Mouse (Mus musculus) limb, embryonic 11.5 days (tissue): ENCODE data around the gene Ccdc9b. TPM values are rescaled to one million over a fixed set of nuclear protein-coding genes. Genes with fewer than 3 reads are reported as not detected.

Experiments
- ATAC-seq: fragments of 200-750 bp; cut with Nextera tagmentation; 2 replicates; pipeline ENCODE4 v1.8.0; 2017; ENCODE audit warnings: low read depth; ENCODE audit not compliant: insufficient number of reproducible peaks, low FRiP score, low TSS enrichment
- DNase-seq: peaks from one replicate; pipeline ENCODE4 v3.0.0-alpha.2; 2015; ENCODE audit warnings: low spot score
- H3K27ac ChIP-seq: fragments of 300-500 bp; sonication (generic); replicated peaks from 2 replicates; pipeline ENCODE4 v1.5.1; 2014; ENCODE audit warnings: low read depth, mild to moderate bottlenecking, low read length
- H3K27me3 ChIP-seq: fragments of 300-500 bp; sonication (generic); 2 replicates; pipeline ENCODE4 v1.6.1; 2014; ENCODE audit warnings: mild to moderate bottlenecking, low read length, mixed read lengths; ENCODE audit not compliant: control insufficient read depth, insufficient read depth
- H3K36me3 ChIP-seq: fragments of 300-500 bp; sonication (generic); 2 replicates; pipeline ENCODE4 v1.6.1; 2014; ENCODE audit warnings: mild to moderate bottlenecking, low read length, moderate library complexity, mixed read lengths; ENCODE audit not compliant: control insufficient read depth, insufficient read depth
- H3K4me1 ChIP-seq: fragments of 300-500 bp; sonication (generic); 2 replicates; pipeline ENCODE4 v1.6.1; 2014; ENCODE audit warnings: low read length, mixed read lengths; ENCODE audit not compliant: control insufficient read depth, insufficient read depth
- H3K4me2 ChIP-seq: fragments of 300-500 bp; sonication (generic); 2 replicates; pipeline ENCODE4 v1.6.1; 2014; ENCODE audit warnings: low read depth, mild to moderate bottlenecking, moderate library complexity; ENCODE audit not compliant: severe bottlenecking
- H3K4me3 ChIP-seq: fragments of 300-500 bp; sonication (generic); 2 replicates; pipeline ENCODE4 v1.5.1; 2014; ENCODE audit warnings: low read depth, low read length
- H3K9ac ChIP-seq: fragments of 300-500 bp; sonication (generic); 2 replicates; pipeline ENCODE4 v1.6.1; 2014; ENCODE audit warnings: mild to moderate bottlenecking, low read length
- H3K9me3 ChIP-seq: fragments of 300-500 bp; sonication (generic); 2 replicates; pipeline ENCODE4 v1.6.1; 2016; ENCODE audit warnings: low read length; ENCODE audit not compliant: control insufficient read depth
- WGBS: fragments of 180-500 bp; shearing (Covaris S2); extraction: QIAGEN DNeasy Blood & Tissue Kit; methylation state at CpG from one replicate; pipeline ENCODE4 v1.1.7; 2014; 5-methylcytosine and 5-hydroxymethylcytosine counted together
- polyA plus RNA-seq: library from polyadenylated mRNA; unstranded; fragments of >200 nt; fragmentation: Nextera tagmentation; extraction: Ambion mirVana; gene quantifications from 2 replicates; pipeline ENCODE4 v1.2.1, GENCODE M21; 2014

Gene Ccdc9b
- polyA plus RNA-seq, 1 experiment from 2014 or later = 0.04 TPM

DNA sequence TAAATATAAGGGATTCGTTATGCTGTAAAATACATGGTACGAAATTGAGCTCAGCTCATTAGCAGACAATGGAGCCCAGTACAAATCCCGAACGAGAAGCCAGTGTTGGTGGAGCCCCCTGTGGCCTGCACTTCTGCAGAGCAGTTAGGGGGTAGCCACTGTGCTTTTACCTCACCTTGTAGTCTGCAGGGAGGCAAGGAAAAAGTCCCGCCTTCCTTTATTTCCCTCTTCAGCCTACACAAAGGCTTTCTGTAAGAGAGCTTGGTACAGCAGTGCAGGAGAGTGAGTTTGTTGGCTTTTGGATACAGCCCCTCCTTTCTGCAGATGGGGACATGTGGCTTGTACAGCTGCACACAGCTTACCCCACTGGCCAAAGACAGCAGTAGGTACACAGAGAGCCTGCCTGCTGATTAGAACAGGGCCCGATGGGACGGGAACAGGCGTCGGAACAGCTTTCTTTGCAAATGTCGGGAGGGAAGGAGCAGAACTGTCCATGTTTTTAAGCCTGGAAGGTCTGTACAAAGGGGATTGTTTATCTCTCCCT lies 13.0 kb downstream of the Ccdc9b start:
- no peak overlapping the region for H3K9ac ChIP-seq
- WGBS = 52% methylated on average over 10 of the region's 10 CpGs
- no peak overlapping the region for H3K4me2 ChIP-seq
- no peak overlapping the region for H3K4me3 ChIP-seq
- no peak overlapping the region for H3K27ac ChIP-seq
- no peak for DNase-seq
- no peaks in the 10 kb centered on the region for H3K36me3 ChIP-seq
- peaks cover 26% of the 10 kb centered on the region for H3K4me1 ChIP-seq
- peaks cover 5% of the 10 kb centered on the region for H3K27me3 ChIP-seq
- ATAC-seq = no peak
- H3K9me3 ChIP-seq = no peaks in the 10 kb centered on the region

GRCm38 (mm10) chr2:118747301-118747960 lies 15.0 kb downstream of the Ccdc9b start:
- Histone ChIP-seq H3K4me2 (peak overlapping the region; percentile 98; the same call in 1 of the 2 replicates), H3K9me3 (no peaks in the 10 kb centered on the region), H3K27me3 (peaks cover 12% of the 10 kb centered on the region), H3K36me3 (no peaks in the 10 kb centered on the region), H3K4me1 (peaks cover 24% of the 10 kb centered on the region), H3K9ac (no peak overlapping the region), H3K4me3 (no peak overlapping the region), H3K27ac (no peak overlapping the region)
- ATAC-seq (no peak), DNase-seq (no peak)
- 36% methylated on average over 10 of the region's 10 CpGs for WGBS

- peaks cover 18% of the 10 kb centered on the region for H3K4me1 ChIP-seq
- ATAC-seq (peak; percentile 32; the same call in 1 of the 2 replicates), DNase-seq (peak; percentile 69)
- H3K27me3 ChIP-seq = peaks cover 12% of the 10 kb centered on the region
- H3K4me3 ChIP-seq = peak overlapping the region; percentile 87
- no peak overlapping the region for H3K27ac ChIP-seq
- no peaks in the 10 kb centered on the region for H3K36me3 ChIP-seq
- peak overlapping the region; percentile 98 for H3K4me2 ChIP-seq
- H3K9me3 ChIP-seq = no peaks in the 10 kb centered on the region
- H3K9ac ChIP-seq = peak overlapping the region; percentile 86
- under 1% methylated on average over 97 of the region's 113 CpGs for WGBS
Observed at GRCm38 (mm10) chr2:118745915-118746901, 16.3 kb downstream of the Ccdc9b start.

DNA sequence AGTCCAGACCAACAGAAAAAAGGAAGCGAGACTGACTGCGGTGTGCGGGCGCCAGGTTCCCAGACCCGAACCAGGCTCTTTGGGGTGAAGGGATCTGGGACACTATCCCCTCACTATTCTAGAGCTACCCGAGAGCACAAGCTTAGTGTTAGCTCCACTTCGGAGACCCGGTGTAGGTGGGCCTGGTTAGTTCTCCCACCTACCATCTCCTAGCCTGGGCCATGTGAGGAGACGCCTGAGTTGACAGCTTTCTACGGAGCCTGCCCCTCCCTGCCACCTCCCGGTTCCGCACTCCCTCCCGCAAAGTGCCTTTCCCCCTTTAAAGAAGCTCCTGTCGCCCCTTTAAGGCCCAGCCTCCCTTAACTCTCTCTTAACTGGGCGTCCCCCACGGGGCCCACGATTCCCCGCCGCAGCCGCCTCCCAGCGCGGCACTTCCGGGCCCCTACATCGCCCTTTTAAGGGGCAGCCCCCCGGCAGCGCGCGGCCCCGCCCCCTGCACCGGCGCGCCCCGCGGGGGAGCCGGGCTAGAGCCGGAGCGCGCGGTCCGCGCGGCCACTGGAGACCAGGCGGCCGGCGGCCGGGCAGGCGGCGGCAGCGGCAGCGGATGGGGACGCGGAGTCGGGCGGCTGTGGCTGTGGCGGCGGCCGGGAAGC lies 17.1 kb downstream of the Ccdc9b start, which contains the start of gene Inafm2:
TSS of gene Inafm2 (plus strand) at position 527 of the 653 bp plus-strand sequence.
- no peak within 1 kb of the TSS for H3K27ac ChIP-seq

DNA sequence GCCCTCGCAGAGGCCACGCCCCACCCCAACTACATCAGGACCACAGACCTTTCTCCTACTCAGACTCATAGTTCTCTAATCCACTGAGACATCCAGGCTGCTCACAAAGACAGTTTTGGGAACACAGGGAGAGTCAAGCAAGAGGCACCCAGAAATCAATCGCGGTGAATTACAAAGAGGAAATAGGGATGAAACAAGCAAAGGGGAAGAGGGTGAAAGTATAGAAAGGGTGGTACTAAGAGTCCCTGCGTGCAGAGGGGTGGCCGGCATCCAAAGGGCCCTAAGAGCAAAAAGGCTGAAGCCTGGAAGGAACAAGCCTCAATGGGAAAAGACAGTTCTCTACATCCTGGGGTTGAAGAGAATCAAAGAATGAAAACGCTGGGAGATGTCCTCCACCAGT lies 17.8 kb downstream of the Ccdc9b start:
- no peak for DNase-seq
- Histone ChIP-seq H3K9ac (no peak overlapping the region), H3K4me2 (peak overlapping the region; percentile 98), H3K4me1 (peaks cover 8% of the 10 kb centered on the region; the same call in 1 of the 2 replicates), H3K36me3 (no peaks in the 10 kb centered on the region), H3K4me3 (peak overlapping the region; percentile 87; the same call in 1 of the 2 replicates), H3K9me3 (no peaks in the 10 kb centered on the region), H3K27ac (no peak overlapping the region), H3K27me3 (peaks cover 12% of the 10 kb centered on the region)
- WGBS = 4% methylated on average over 7 of the region's 7 CpGs
- ATAC-seq = no peak

More for the DNA sequence above, 17.1 kb downstream of the Ccdc9b start, which contains the start of gene Inafm2:
- peaks cover 15% of the 10 kb centered on the region for H3K4me1 ChIP-seq
- peak within 1 kb of the TSS; percentile 98 for H3K4me2 ChIP-seq
- under 1% methylated on average over 45 of the region's 57 CpGs for WGBS
- no peaks in the 10 kb centered on the region for H3K36me3 ChIP-seq
- peak within 1 kb of the TSS; percentile 86 for H3K9ac ChIP-seq
- peak; percentile 89 for ATAC-seq
- H3K9me3 ChIP-seq = no peaks in the 10 kb centered on the region
- peak; percentile 91 for DNase-seq
- H3K4me3 ChIP-seq = peak within 1 kb of the TSS; percentile 87
- H3K27me3 ChIP-seq = peaks cover 12% of the 10 kb centered on the region

DNA sequence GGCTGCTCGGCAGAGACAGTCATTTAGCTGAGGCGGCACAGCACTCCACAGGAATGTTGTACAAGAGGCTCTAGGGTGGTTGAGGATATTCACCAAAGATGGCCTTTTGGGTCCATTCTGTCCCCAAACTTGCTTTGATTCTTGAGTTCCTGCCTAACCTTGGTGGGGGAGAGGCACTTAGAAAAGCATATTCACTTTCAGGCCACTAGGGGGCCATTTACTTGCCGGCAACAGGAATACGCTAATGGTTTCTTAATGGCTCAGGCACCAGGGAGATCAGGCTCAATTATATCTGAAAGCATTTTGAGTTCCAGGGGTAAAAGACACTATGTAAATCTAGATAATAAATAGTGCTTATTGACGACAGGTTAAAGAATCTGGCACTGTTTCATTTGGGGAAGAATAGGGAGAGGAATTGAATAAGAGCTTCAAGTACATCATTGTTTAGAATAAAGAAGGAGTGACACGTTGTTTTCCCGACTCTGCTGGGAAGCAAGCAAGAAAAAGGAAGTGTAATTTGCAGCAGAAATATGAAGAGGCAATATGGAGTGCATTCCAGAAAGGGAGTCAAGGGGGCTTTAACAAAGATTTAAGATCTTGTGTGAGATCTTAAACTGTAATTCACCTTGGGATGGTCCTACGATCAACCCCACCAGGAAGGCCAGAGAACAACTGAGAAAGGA lies 19.1 kb downstream of the Ccdc9b start:
- no peak for ATAC-seq
- Histone ChIP-seq H3K4me3 (no peak overlapping the region), H3K27ac (no peak overlapping the region), H3K9me3 (no peaks in the 10 kb centered on the region), H3K36me3 (no peaks in the 10 kb centered on the region), H3K9ac (no peak overlapping the region), H3K27me3 (peaks cover 12% of the 10 kb centered on the region), H3K4me1 (peaks cover 8% of the 10 kb centered on the region; the same call in 1 of the 2 replicates), H3K4me2 (no peak overlapping the region)
- WGBS = 28% methylated on average over 8 of the region's 8 CpGs
- DNase-seq = no peak

- peaks cover 12% of the 10 kb centered on the region for H3K27me3 ChIP-seq
- H3K4me3 ChIP-seq = no peak overlapping the region
- peaks cover 5% of the 10 kb centered on the region; the same call in 1 of the 2 replicates for H3K4me1 ChIP-seq
- H3K27ac ChIP-seq = no peak overlapping the region
- no peaks in the 10 kb centered on the region for H3K36me3 ChIP-seq
- no peak for ATAC-seq
- no peaks in the 10 kb centered on the region for H3K9me3 ChIP-seq
- no peak overlapping the region for H3K9ac ChIP-seq
- no peak for DNase-seq
- WGBS = 64% methylated on average over 9 of the region's 9 CpGs
- H3K4me2 ChIP-seq = no peak overlapping the region
Observed at GRCm38 (mm10) chr2:118741183-118741582, 21.3 kb downstream of the Ccdc9b start.
